Mouse (Mus musculus): Measurements from ENCODE around the gene Cstf3. TPM values are rescaled to one million over a fixed set of nuclear protein-coding genes. Genes with fewer than 3 reads are reported as not detected.

Cstf3 gene
- total RNA-seq, 2 experiments from 2014 or later: 16.0 to 32.8 TPM

- no peak for ATAC-seq (ENCODE audit: poor library complexity, severe bottlenecking)
These were observed 13.1 kb downstream of the Cstf3 start for GRCm38 (mm10) chr2:104603431-104603830.

DNA sequence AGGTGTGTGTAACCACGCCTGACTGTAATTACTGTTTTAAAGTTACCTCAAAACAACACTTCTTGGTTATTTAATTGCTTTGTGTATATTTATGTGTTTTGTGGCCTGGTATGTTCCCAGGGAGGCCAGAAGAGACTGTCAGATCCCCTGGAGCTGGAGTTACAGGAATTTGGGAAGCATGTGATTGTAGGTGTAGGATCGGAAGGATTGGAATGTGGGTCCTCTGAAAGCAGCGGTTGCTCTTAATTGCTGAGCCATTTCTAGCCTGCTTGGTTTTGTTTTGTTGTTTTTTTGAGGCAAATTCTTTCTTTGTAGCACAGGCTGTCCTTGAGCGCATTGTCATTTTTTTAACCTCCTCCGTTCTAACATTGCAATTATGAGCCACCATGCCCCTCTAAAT lies 14.4 kb downstream of the Cstf3 start:
- no peak for ATAC-seq (ENCODE audit: poor library complexity, severe bottlenecking)

GRCm38 (mm10) chr2:104605560-104605959 lies 15.2 kb downstream of the Cstf3 start:
- no peak for ATAC-seq (ENCODE audit: poor library complexity, severe bottlenecking)

DNA sequence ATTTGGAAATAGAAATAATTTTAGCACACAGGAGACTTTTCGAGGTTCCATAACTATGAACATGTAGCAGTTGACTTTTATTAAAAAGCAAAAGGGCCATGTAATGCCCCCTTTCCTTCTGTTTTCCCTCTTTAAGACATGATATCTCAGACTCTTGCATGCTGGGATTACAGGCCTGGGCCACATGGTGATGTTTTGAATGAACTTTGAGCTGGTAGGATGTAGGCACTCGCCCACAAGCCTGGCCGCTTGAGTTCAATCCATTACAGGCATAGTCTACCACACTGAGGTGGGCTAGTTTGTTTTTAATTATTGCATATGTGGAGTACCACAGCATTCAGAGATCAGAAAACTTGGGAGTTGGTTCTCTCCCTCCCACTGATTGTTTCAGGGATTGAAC lies 24.5 kb downstream of the Cstf3 start:
- no peak for ATAC-seq (ENCODE audit: poor library complexity, severe bottlenecking)

DNA sequence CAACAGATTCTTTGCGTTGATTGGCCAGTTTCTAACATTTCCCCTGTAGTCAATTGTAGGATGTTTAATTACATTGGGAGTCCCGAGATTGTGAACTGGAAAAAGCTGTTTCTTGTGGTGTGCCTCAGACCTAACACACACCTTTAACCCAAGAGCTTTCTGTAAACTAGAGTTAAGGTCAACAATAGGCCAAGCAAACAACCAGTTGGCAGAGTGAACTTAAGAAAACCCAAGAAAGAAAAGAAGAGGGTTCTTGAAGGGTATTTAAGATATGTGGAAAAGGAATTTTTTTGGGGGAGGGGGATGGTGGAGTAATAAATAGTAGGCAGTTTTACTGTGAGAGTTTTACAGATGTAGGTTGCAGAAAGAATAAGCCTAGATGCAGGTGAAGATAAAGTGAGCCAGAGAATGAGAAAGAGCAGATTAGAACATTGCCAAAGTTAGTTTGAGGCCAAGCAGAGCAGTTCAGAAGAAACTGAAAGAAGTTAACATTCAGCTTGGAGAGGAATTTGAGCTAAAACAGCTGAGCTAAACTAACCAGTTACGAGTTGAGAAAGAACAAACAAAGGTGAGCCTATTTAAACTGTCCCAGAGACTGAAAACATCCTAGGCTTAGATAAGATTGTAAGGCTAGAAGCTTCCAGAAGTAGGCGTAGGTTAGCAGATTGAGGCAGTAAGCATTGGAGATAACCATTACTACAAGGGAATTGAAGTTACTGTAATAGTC lies 25.8 kb downstream of the Cstf3 start:
- ATAC-seq (ENCODE audit: poor library complexity, severe bottlenecking): no peak

DNA sequence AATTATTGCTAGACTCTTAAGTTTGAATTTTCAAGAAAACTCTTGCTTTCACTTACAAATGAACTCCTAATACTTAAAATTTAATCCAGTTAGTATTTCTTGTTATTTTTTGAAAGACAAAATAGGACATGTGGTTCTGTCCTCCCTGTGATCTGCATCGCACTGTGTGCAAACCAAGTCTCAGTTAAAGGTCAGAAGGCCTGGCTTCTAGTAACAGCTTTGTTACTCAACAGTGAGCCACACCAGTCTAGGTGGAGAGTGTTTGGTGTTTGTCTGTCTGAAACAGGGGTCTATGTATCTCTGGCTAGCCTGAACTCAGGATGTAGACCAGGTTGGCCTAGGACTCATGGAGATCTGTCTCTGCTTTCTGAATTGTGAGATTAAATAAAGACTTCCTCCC lies 68.3 kb downstream of the Cstf3 start:
- no peak for ATAC-seq (ENCODE audit: poor library complexity, severe bottlenecking)

DNA sequence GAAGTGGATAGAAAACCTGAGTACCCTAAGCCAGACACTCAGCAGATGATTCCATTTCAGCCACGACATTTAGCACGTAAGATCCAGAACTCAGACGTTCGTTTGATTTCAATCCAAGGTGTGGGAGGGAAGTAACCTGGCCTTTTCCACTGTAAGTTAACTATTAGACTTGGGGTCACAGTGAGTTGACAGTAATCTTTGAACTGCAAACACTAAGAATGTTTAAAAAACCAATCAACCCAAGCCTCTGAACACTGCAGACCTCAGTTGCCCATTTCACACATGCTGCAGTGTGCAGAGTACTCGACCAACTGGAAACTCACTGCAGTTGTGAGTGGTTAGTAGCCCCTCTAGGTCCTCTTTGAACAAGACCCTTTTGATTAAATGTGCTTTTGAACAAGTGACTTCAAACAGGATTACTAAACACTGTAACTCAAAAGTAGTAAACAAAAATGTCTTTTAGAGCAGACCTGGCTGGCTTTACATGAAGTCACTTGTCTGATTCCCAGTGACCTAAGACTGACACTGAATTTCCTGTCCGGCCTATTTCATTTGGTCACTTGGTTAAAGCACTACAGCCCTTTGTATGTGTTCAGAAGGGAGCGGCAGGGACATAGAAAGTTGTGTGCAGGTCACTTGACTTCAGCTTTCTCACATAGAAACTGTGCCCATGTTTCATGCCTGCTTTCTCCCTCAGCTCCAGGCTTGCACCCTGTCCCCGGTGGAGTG lies 73.2 kb downstream of the Cstf3 start:
- no peak for ATAC-seq (ENCODE audit: poor library complexity, severe bottlenecking)

GRCm38 (mm10) chr2:104669122-104669804 lies 78.9 kb downstream of the Cstf3 start:
- no peak for ATAC-seq (ENCODE audit: poor library complexity, severe bottlenecking)

DNA sequence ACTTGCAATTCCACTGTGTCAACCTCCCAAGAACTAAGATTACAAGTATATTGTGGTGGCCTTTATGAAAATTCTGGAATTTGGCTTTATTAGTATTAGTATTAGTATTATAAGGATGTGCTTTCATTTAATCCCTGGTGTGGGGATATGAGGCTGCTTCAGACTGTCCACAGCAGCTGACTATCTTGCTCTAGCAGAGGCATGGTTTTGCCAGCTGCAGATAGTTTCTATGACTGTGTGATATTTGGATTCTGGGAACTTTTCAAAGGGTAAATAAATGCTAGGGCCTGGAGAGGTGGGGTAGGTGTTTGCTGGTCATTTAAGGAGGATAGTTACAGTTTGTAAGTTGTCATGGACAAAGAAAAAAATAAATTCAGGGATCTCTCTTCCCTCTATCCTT lies 81.4 kb downstream of the Cstf3 start:
- no peak for ATAC-seq (ENCODE audit: poor library complexity, severe bottlenecking)

- ATAC-seq (ENCODE audit: poor library complexity, severe bottlenecking): no peak
These were observed 87.0 kb downstream of the Cstf3 start for GRCm38 (mm10) chr2:104677326-104677725.

- ATAC-seq (ENCODE audit: poor library complexity, severe bottlenecking): no peak
These were observed 94.4 kb downstream of the Cstf3 start for GRCm38 (mm10) chr2:104684771-104685170.

GRCm38 (mm10) chr2:104685418-104685817 lies 95.1 kb downstream of the Cstf3 start:
- ATAC-seq (ENCODE audit: poor library complexity, severe bottlenecking): peak; percentile 80

DNA sequence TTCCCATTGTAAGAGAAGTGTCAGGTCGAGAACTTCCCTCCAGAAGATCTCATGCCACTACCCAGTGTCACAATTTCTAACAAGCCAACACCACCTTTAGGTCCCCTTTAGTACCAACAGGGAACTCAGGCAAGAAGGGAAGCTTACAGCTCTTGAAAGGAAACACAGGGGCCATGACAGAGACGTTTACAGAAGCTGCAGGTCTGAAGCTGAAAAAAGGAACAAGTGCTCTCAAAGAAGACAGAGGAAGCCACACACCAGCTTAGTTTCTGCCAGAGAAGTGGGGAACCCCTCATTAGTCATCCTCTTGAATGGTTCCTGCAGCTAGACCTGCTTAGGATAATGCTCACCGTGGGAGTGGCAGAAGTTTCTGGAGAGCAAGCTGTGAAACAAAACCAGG lies 96.9 kb downstream of the Cstf3 start:
- peak; percentile 79 for ATAC-seq (ENCODE audit: poor library complexity, severe bottlenecking)

GRCm38 (mm10) chr2:104688321-104688720 lies 98.0 kb downstream of the Cstf3 start:
- ATAC-seq (ENCODE audit: poor library complexity, severe bottlenecking): no peak

DNA sequence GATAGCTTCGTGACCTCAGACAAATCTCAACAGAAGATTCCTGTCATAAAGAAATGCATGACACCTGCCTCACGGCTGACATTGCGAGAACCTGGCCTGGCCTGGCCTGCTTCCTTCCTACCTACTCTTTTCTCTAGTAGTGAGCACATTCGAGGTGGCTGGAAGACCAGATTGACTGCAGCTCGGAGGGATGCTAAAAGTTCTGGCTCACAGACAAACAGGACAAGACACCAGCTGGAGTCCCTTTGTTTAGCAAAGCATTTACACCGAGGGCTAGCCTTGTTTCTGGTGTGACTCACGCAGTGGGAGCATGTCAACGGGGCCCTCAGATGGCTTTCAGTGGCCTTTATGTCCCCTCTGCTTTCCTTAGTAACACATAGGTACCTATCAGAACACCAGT lies 98.4 kb downstream of the Cstf3 start:
- no peak for ATAC-seq (ENCODE audit: poor library complexity, severe bottlenecking)

DNA sequence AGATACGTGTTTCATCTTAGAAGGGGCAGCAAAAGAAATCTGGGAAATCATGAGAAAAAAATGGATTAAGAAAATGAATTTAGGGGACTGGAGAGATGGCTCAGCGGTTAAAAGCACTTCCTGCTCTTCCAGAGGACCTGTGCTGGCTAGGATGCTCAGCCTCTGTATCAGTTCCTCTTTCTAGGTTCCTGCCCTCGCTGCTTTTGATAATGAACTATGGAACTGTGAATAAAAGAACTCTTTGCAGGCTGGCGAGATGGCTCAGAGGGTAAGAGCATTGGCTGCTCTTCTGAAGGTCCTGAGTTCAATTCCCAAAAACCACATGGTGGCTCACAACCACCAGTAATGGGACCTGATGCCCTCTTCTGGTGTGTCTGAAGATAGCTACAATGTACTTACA lies 100.4 kb downstream of the Cstf3 start:
- ATAC-seq (ENCODE audit: poor library complexity, severe bottlenecking): peak; percentile 72

- no peak for ATAC-seq (ENCODE audit: poor library complexity, severe bottlenecking)
These were observed 102.2 kb downstream of the Cstf3 start for GRCm38 (mm10) chr2:104692551-104692950.

GRCm38 (mm10) chr2:104699659-104700058 lies 109.3 kb downstream of the Cstf3 start:
- no peak for ATAC-seq (ENCODE audit: poor library complexity, severe bottlenecking)

GRCm38 (mm10) chr2:104703158-104703557 lies 112.8 kb downstream of the Cstf3 start:
- no peak for ATAC-seq (ENCODE audit: poor library complexity, severe bottlenecking)

GRCm38 (mm10) chr2:104704355-104704754 lies 114.0 kb downstream of the Cstf3 start:
- ATAC-seq (ENCODE audit: poor library complexity, severe bottlenecking): no peak

DNA sequence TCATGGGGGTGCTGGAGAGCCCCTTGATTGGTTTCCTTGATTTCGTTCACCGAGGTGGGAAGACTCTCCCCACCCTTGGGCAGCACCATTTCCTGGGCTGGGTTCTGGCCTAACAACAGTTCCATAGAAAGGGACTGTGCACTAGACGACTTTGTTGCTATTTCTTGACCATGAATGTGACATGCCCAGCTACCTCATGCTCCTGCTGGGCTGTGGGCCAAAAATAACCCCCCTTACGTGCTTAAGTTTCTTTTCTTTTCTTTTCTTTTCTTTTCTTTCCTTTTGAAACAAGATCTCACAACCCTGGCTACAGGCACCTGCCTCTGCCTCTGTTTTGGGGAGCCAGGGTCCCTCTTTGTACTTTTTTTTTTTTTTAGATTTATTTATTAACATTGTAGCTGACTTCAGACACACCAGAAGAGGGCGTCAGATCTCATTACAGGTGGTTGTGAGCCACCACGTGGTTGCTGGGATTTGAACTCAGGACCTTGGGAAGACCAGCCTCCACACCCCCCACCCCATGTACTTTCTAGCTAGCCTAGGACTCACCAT lies 119.5 kb downstream of the Cstf3 start:
- no peak for ATAC-seq (ENCODE audit: poor library complexity, severe bottlenecking)

Data from megakaryocyte, adult 5-6 weeks (primary cell).